Mouse (Mus musculus) induced T-regulatory cell, adult 2 months (primary cell): Measurements from ENCODE around the gene Fam126a.

Experiments
- DNase-seq: peaks from one replicate; pipeline ENCODE4 v3.0.0-alpha.2; 2012; ENCODE audit warnings: low read depth

Fam126a gene

GRCm38 (mm10) chr5:24030579-24030969, at the start of gene Fam126a:
Gene Fam126a (minus strand): TSS chr5:24030690.
- DNase-seq, result peak; percentile 97

GRCm38 (mm10) chr5:24078420-24079179, 48.1 kb upstream of the Fam126a start:
- DNase-seq, result no peak

GRCm38 (mm10) chr5:24077739-24078306, 47.3 kb upstream of the Fam126a start:
- no peak for DNase-seq

GRCm38 (mm10) chr5:24076986-24077718, 46.7 kb upstream of the Fam126a start:
- DNase-seq, result peak; percentile 66

- DNase-seq, result no peak
Measured at GRCm38 (mm10) chr5:24072031-24072430, 41.5 kb upstream of the Fam126a start.

GRCm38 (mm10) chr5:24068955-24069354, 38.5 kb upstream of the Fam126a start:
- no peak for DNase-seq

GRCm38 (mm10) chr5:24063545-24063944, 33.1 kb upstream of the Fam126a start:
- no peak for DNase-seq

GRCm38 (mm10) chr5:24063034-24063433, 32.5 kb upstream of the Fam126a start:
- no peak for DNase-seq

GRCm38 (mm10) chr5:24060949-24061348, 30.5 kb upstream of the Fam126a start:
- no peak for DNase-seq

GRCm38 (mm10) chr5:24057592-24057991, 27.1 kb upstream of the Fam126a start:
- DNase-seq, result peak; percentile 35

GRCm38 (mm10) chr5:24056865-24057264, 26.4 kb upstream of the Fam126a start:
- no peak for DNase-seq

- no peak for DNase-seq
Measured at GRCm38 (mm10) chr5:24054382-24054781, 23.9 kb upstream of the Fam126a start.

GRCm38 (mm10) chr5:24053245-24054190, 23.0 kb upstream of the Fam126a start:
- DNase-seq, result no peak

- no peak for DNase-seq
Measured at GRCm38 (mm10) chr5:24051755-24052675, 21.5 kb upstream of the Fam126a start.

GRCm38 (mm10) chr5:24047821-24048220, 17.3 kb upstream of the Fam126a start:
- no peak for DNase-seq

GRCm38 (mm10) chr5:24047001-24047400, 16.5 kb upstream of the Fam126a start:
- no peak for DNase-seq

GRCm38 (mm10) chr5:24045998-24046631, 15.6 kb upstream of the Fam126a start:
- DNase-seq, result no peak

- DNase-seq, result no peak
Measured at GRCm38 (mm10) chr5:24044387-24044786, 13.9 kb upstream of the Fam126a start.

- DNase-seq, result no peak
Measured at GRCm38 (mm10) chr5:24043367-24043766, 12.9 kb upstream of the Fam126a start.

- peak; percentile 45 for DNase-seq
Measured at GRCm38 (mm10) chr5:24041341-24041852, 10.9 kb upstream of the Fam126a start.
